Comparison of ENCODE assay signal across 35 mouse cellular contexts in genomic region chr6:136915721-136916395, GRCm38 (mm10). TPM values are rescaled to one million over a fixed set of nuclear protein-coding genes. Genes with fewer than 3 reads are reported as not detected.
A peak's percentile ranks its signal among the peaks of the same experiment; 100 is the strongest.
DNase-seq lines count a peak whose midpoint lies in the region; ATAC-seq and TF ChIP-seq lines count a peak whose summit lies in the region.
"Had no signal": no experiment of that assay in that cellular context is flagged by ENCODE, and none has a peak within 500 bp of the region (broad histone marks: within the 10 kb centered on the region; RNA-seq: fewer than 3 reads in every experiment).

No protein-coding gene starts in this region.

- DNase-seq in gastrocnemius, adult 2 months, result no peak
- no peak for DNase-seq in gastrocnemius, postnatal 10 days
- DNase-seq in kidney, adult 11 months, result peak; percentile 37
- DNase-seq in limb, embryonic 10.5 days (ENCODE audit: low spot score), result no peak
- peak; percentile 31 for DNase-seq in adipocyte (ENCODE audit: low spot score)
- DNase-seq: adrenal gland, adult 8-10 months; cerebellum, adult 2 months; cerebellum, postnatal 25 days; forebrain, postnatal 0 days; gastrocnemius, postnatal 14 days; heart, postnatal 4 days; layer of hippocampus, postnatal 36 days; left cerebral cortex, postnatal 4 days; right cerebral cortex, postnatal 25 days had no signal

- no peak for ATAC-seq in kidney, embryonic 14.5 days (ENCODE audit: low FRiP score, low TSS enrichment)
- no peak for ATAC-seq in limb, embryonic 15.5 days (ENCODE audit: insufficient number of reproducible peaks, low FRiP score, low TSS enrichment, low read depth)
- ATAC-seq: activated CD4-positive, CD25-positive, alpha-beta regulatory T cell, adult 4 months; forebrain, postnatal 0 days; intestine, embryonic 16.5 days; midbrain, embryonic 16.5 days had no signal

- no peak for TF ChIP-seq CTCF in gastrocnemius, adult 2 months (IDR thresholded peaks at IDR 0.05)

- WGBS in kidney, embryonic 14.5 days, result 78% methylated on average over 8 of the region's 8 CpGs
- WGBS in limb, embryonic 15.5 days, result 81% methylated on average over 8 of the region's 8 CpGs
- 84% methylated on average over 8 of the region's 8 CpGs for WGBS in limb, embryonic 10.5 days

- H3K4me1 ChIP-seq in kidney, embryonic 14.5 days (ENCODE audit: control insufficient read depth, insufficient read depth, low read length), result peaks cover 4% of the 10 kb centered on the region; the same call in 1 of the 2 replicates
- peaks cover 28% of the 10 kb centered on the region for H3K4me1 ChIP-seq in limb, embryonic 15.5 days
- H3K4me1 ChIP-seq in limb, embryonic 10.5 days, result peaks cover 29% of the 10 kb centered on the region

- intact Hi-C loops in gastrocnemius, adult 2 months (cut with DNase I), result no loop called here

- H3K4me2 ChIP-seq in kidney, embryonic 14.5 days (replicated peaks; ENCODE audit: low read depth, low read length), result no peak overlapping the region
- H3K4me2 ChIP-seq in limb, embryonic 15.5 days, result no peak overlapping the region
- H3K4me2 ChIP-seq: embryonic facial prominence, embryonic 15.5 days; forebrain, embryonic 12.5 days; heart, embryonic 13.5 days; hindbrain, embryonic 13.5 days; liver, embryonic 11.5 days; midbrain, embryonic 11.5 days; stomach, embryonic 15.5 days had no signal

- H3K9ac ChIP-seq in kidney, embryonic 14.5 days (ENCODE audit: low read depth, low read length), result no peak overlapping the region
- no peak overlapping the region for H3K9ac ChIP-seq in limb, embryonic 15.5 days
- H3K9ac ChIP-seq: embryonic facial prominence, embryonic 15.5 days; forebrain, embryonic 12.5 days; forebrain, postnatal 0 days; heart, embryonic 13.5 days; hindbrain, embryonic 13.5 days; stomach, embryonic 15.5 days had no signal

- H3K4me3 ChIP-seq in gastrocnemius, adult 2 months, result no peak overlapping the region
- no peak overlapping the region for H3K4me3 ChIP-seq in kidney, embryonic 14.5 days (ENCODE audit: low read length)
- no peak overlapping the region for H3K4me3 ChIP-seq in limb, embryonic 15.5 days
- H3K4me3 ChIP-seq in limb, embryonic 10.5 days, result no peak overlapping the region
- H3K4me3 ChIP-seq: embryonic facial prominence, embryonic 10.5 days; embryonic facial prominence, embryonic 15.5 days; forebrain, embryonic 12.5 days; heart, embryonic 13.5 days; hindbrain, embryonic 13.5 days; stomach, embryonic 15.5 days had no signal

- H3K27me3 ChIP-seq in kidney, embryonic 14.5 days (ENCODE audit: control insufficient read depth, insufficient read depth, low read length), result no peaks in the 10 kb centered on the region
- H3K27me3 ChIP-seq in limb, embryonic 15.5 days, result no peaks in the 10 kb centered on the region
- H3K27me3 ChIP-seq in limb, embryonic 10.5 days (ENCODE audit: low read depth, poor library complexity, severe bottlenecking), result no peaks in the 10 kb centered on the region
- H3K27me3 ChIP-seq: CH12.LX; embryonic facial prominence, embryonic 15.5 days; forebrain, embryonic 12.5 days; heart, embryonic 13.5 days; stomach, embryonic 15.5 days had no signal

- H3K27ac ChIP-seq in gastrocnemius, adult 2 months, result 0 out of 2 replicates have a peak overlapping the region, but pooled peaks have one; percentile 6
- no peak overlapping the region for H3K27ac ChIP-seq in kidney, embryonic 14.5 days (ENCODE audit: low read depth, low read length)
- H3K27ac ChIP-seq in limb, embryonic 15.5 days, result 0 out of 2 replicates have a peak overlapping the region, but pooled peaks have one; percentile 11
- H3K27ac ChIP-seq in limb, embryonic 10.5 days, result no peak overlapping the region
- H3K27ac ChIP-seq: embryonic facial prominence, embryonic 10.5 days; embryonic facial prominence, embryonic 15.5 days; forebrain, embryonic 12.5 days; hindbrain, embryonic 13.5 days; stomach, embryonic 15.5 days had no signal

- H3K36me3 ChIP-seq in kidney, embryonic 14.5 days (ENCODE audit: control insufficient read depth, insufficient read depth, low read length), result no peaks in the 10 kb centered on the region
- no peaks in the 10 kb centered on the region for H3K36me3 ChIP-seq in limb, embryonic 15.5 days
- no peaks in the 10 kb centered on the region for H3K36me3 ChIP-seq in limb, embryonic 10.5 days
- H3K36me3 ChIP-seq: embryonic facial prominence, embryonic 10.5 days; embryonic facial prominence, embryonic 15.5 days; forebrain, embryonic 12.5 days; heart, embryonic 13.5 days; hindbrain, embryonic 13.5 days; stomach, embryonic 15.5 days had no signal

- H3K9me3 ChIP-seq in kidney, embryonic 14.5 days (ENCODE audit: control insufficient read depth, low read length), result no peaks in the 10 kb centered on the region
- H3K9me3 ChIP-seq in limb, embryonic 15.5 days, result no peaks in the 10 kb centered on the region
- no peaks in the 10 kb centered on the region for H3K9me3 ChIP-seq in limb, embryonic 10.5 days (replicated peaks)
- H3K9me3 ChIP-seq: embryonic facial prominence, embryonic 10.5 days; embryonic facial prominence, embryonic 15.5 days; forebrain, embryonic 12.5 days; heart, embryonic 13.5 days; hindbrain, embryonic 13.5 days; stomach, embryonic 15.5 days had no signal

RNA-seq across cellular contexts. Expression of gene Erp27, which starts 6.1 kb away (rescaled TPM):
- under 1 TPM in 1 of 2 experiments, not detected in 1; 0.20 TPM for total RNA-seq in gastrocnemius, adult 2 months (2021)
- total RNA-seq in gastrocnemius, postnatal 10 days (2021), result under 1 TPM; 0.21 to 0.29 TPM
- polyA plus RNA-seq in kidney, embryonic 14.5 days (2014; fragmentation: Nextera tagmentation; extraction: Ambion mirVana), result 0.22 and 0.31 TPM in 2 replicates
- polyA plus RNA-seq in limb, embryonic 15.5 days (2015; fragmentation: Nextera tagmentation; extraction: Ambion mirVana), result 0.53 and 0.72 TPM in 2 replicates
- 0.15 TPM in 1 of 2 replicates, not detected in the other for polyA plus RNA-seq in limb, embryonic 10.5 days (2016; fragmentation: Nextera tagmentation; extraction: Ambion mirVana)
- total RNA-seq: ES-E14; gastrocnemius, postnatal 14 days had no signal
- polyA plus RNA-seq: embryonic facial prominence, embryonic 10.5 days; forebrain, embryonic 12.5 days; hindbrain, embryonic 13.5 days; midbrain, embryonic 11.5 days had no signal

RNA-seq across cellular contexts. Expression of gene Pde6h, which starts 7.8 kb away (rescaled TPM):
- not detected for total RNA-seq in gastrocnemius, adult 2 months (2021)
- total RNA-seq in gastrocnemius, postnatal 10 days (2021), result not detected
- polyA plus RNA-seq in kidney, embryonic 14.5 days (2014; fragmentation: Nextera tagmentation; extraction: Ambion mirVana), result 0.11 and 0.81 TPM in 2 replicates
- polyA plus RNA-seq in limb, embryonic 15.5 days (2015; fragmentation: Nextera tagmentation; extraction: Ambion mirVana), result 0.19 TPM in 1 of 2 replicates, not detected in the other
- polyA plus RNA-seq in limb, embryonic 10.5 days (2016; fragmentation: Nextera tagmentation; extraction: Ambion mirVana), result not detected in 2 replicates
- total RNA-seq: adrenal gland, postnatal 4 days; gastrocnemius, postnatal 14 days; granulocyte monocyte progenitor cell, adult 5-6 weeks; heart, postnatal 4 days had no signal
- polyA plus RNA-seq: embryonic facial prominence, embryonic 10.5 days; embryonic facial prominence, embryonic 15.5 days; forebrain, embryonic 12.5 days; heart, embryonic 13.5 days; hindbrain, embryonic 13.5 days; liver, embryonic 11.5 days; liver, embryonic 16.5 days; midbrain, embryonic 11.5 days; neural tube, embryonic 11.5 days; stomach, embryonic 15.5 days had no signal

RNA-seq across cellular contexts. Expression of gene Arhgdib, which starts 25.8 kb away (rescaled TPM):
- total RNA-seq in gastrocnemius, adult 2 months (2021), result 10 to 100 TPM in 1 of 2 experiments, 1 to 10 TPM in 1; 4.9 to 10.2 TPM
- 10 to 100 TPM; 17.9 to 23.9 TPM for total RNA-seq in gastrocnemius, postnatal 10 days (2021)
- 60.4 and 65.6 TPM in 2 replicates for polyA plus RNA-seq in kidney, embryonic 14.5 days (2014; fragmentation: Nextera tagmentation; extraction: Ambion mirVana)
- polyA plus RNA-seq in limb, embryonic 15.5 days (2015; fragmentation: Nextera tagmentation; extraction: Ambion mirVana), result 166 and 167 TPM in 2 replicates
- 30.2 and 32.5 TPM in 2 replicates for polyA plus RNA-seq in limb, embryonic 10.5 days (2016; fragmentation: Nextera tagmentation; extraction: Ambion mirVana)

RNA-seq across cellular contexts. Expression of gene Mgp, which starts 40.2 kb away (rescaled TPM):
- total RNA-seq in gastrocnemius, adult 2 months (2021), result 100 to 1,000 TPM in 1 of 2 experiments, 10 to 100 TPM in 1; 52.8 to 161 TPM
- total RNA-seq in gastrocnemius, postnatal 10 days (2021), result 100 to 1,000 TPM; 112 to 171 TPM
- 168 and 215 TPM in 2 replicates for polyA plus RNA-seq in kidney, embryonic 14.5 days (2014; fragmentation: Nextera tagmentation; extraction: Ambion mirVana)
- polyA plus RNA-seq in limb, embryonic 15.5 days (2015; fragmentation: Nextera tagmentation; extraction: Ambion mirVana), result 350 and 381 TPM in 2 replicates
- polyA plus RNA-seq in limb, embryonic 10.5 days (2016; fragmentation: Nextera tagmentation; extraction: Ambion mirVana), result 1.2 and 3.2 TPM in 2 replicates
- total RNA-seq: CH12.LX; ES-E14; granulocyte monocyte progenitor cell, adult 5-6 weeks; neutrophil, adult 5-6 weeks had no signal
- polyA plus RNA-seq: activated CD4-positive, CD25-positive, alpha-beta regulatory T cell, adult 4 months had no signal

RNA-seq across cellular contexts. Expression of gene Art4, which starts 58.3 kb away (rescaled TPM):
- under 1 TPM; 0.10 to 0.11 TPM for total RNA-seq in gastrocnemius, adult 2 months (2021)
- total RNA-seq in gastrocnemius, postnatal 10 days (2021), result under 1 TPM; 0.72 to 0.75 TPM
- 1.7 and 2.2 TPM in 2 replicates for polyA plus RNA-seq in kidney, embryonic 14.5 days (2014; fragmentation: Nextera tagmentation; extraction: Ambion mirVana)
- 2.9 and 3.9 TPM in 2 replicates for polyA plus RNA-seq in limb, embryonic 15.5 days (2015; fragmentation: Nextera tagmentation; extraction: Ambion mirVana)
- 1.8 and 2.4 TPM in 2 replicates for polyA plus RNA-seq in limb, embryonic 10.5 days (2016; fragmentation: Nextera tagmentation; extraction: Ambion mirVana)
- total RNA-seq: ES-E14; forebrain, postnatal 0 days; layer of hippocampus, postnatal 36 days; left cerebral cortex, postnatal 4 days had no signal
- polyA plus RNA-seq: C2C12 had no signal

Comparison
In these comparisons a context has a peak if more than half of its experiments do, and no peak if none do; other contexts are left out.
1. H3K27ac ChIP-seq: peak in gastrocnemius, adult 2 months (single experiment) and limb, embryonic 15.5 days (single experiment); none in kidney, embryonic 14.5 days (single experiment) and limb, embryonic 10.5 days (single experiment).
2. DNase-seq: peak in kidney, adult 11 months (single experiment) and adipocyte (single experiment); none in gastrocnemius, adult 2 months (single experiment), gastrocnemius, postnatal 10 days (single experiment) and limb, embryonic 10.5 days (single experiment).